Mouse (Mus musculus): ENCODE measurements around the gene Pet117. TPM values are rescaled to one million over a fixed set of nuclear protein-coding genes. Genes with fewer than 3 reads are reported as not detected.

Pet117 gene
- 1.4 TPM in 1 of 2 replicates, not detected in the other for polyA plus RNA-seq (2014; fragmentation: Nextera tagmentation; extraction: Ambion mirVana)

DNA sequence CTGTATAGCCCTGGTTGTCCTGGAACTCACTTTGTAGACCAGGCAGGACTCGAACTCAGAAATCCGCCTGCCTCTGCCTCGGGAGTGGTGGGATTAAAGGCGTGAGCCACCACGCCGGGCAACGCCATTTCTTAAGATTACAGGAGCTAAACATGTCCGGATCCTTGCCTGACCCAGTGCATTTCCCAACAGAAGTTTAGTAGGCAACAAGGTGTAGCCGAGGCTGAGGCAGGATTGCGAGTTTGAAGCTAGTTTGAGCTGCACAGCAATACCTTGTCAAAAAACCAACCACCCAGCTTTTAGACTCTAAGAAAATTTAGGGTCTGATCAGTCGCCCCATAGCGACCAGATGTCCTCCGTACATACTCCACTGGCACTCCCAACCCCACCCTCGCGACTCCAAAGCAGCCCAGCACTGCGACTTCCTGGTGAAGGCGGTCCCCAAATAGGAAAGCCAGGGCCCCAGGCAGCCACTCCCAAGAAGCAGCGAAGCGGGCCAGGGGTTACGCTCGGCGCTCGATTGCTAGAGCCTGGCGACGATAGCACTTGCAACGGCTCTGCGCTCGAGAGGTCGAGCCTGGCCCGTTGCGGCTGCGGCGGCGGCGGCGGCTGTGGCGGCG is at the start of gene Pet117, which contains the start of gene Kat14:
Gene Pet117, plus strand, starts transcription at position 597 of the 620 bp plus-strand sequence.
Gene Kat14, plus strand, starts transcription at position 584 of the 620 bp plus-strand sequence.
- peak; percentile 100 for DNase-seq (ENCODE audit: low spot score, missing footprints)
- H3K4me1 ChIP-seq (ENCODE audit: control insufficient read depth, insufficient read depth, low read length) = peaks cover 4% of the 10 kb centered on the region; the same call in 1 of the 2 replicates
- no peaks in the 10 kb centered on the region for H3K27me3 ChIP-seq (ENCODE audit: control insufficient read depth, insufficient read depth, low read length)
- H3K27ac ChIP-seq (ENCODE audit: low read depth, low read length) = peak within 1 kb of the TSS; percentile 87
- H3K4me2 ChIP-seq = peak within 1 kb of the TSS; percentile 61
- H3K9ac ChIP-seq (ENCODE audit: low read length) = peak within 1 kb of the TSS; percentile 90
- 7% methylated on average over 38 of the region's 38 CpGs for WGBS
- peak within 1 kb of the TSS; percentile 74 for H3K4me3 ChIP-seq (ENCODE audit: low read depth, low read length)
- no peaks in the 10 kb centered on the region for H3K36me3 ChIP-seq (ENCODE audit: control insufficient read depth, insufficient read depth, low read length)
- peak; percentile 96 for ATAC-seq (ENCODE audit: low FRiP score)
- H3K9me3 ChIP-seq (ENCODE audit: control insufficient read depth, low read length) = no peaks in the 10 kb centered on the region

GRCm38 (mm10) chr2:144324218-144324617 is 44.6 kb upstream of the Pet117 start:
- Histone ChIP-seq H3K9ac (ENCODE audit: low read length) (no peak overlapping the region), H3K9me3 (ENCODE audit: control insufficient read depth, low read length) (no peaks in the 10 kb centered on the region), H3K27ac (ENCODE audit: low read depth, low read length) (no peak overlapping the region), H3K36me3 (ENCODE audit: control insufficient read depth, insufficient read depth, low read length) (no peaks in the 10 kb centered on the region), H3K4me3 (ENCODE audit: low read depth, low read length) (no peak overlapping the region), H3K4me2 (no peak overlapping the region), H3K27me3 (ENCODE audit: control insufficient read depth, insufficient read depth, low read length) (peaks cover 11% of the 10 kb centered on the region), H3K4me1 (ENCODE audit: control insufficient read depth, insufficient read depth, low read length) (no peaks in the 10 kb centered on the region)
- 67% methylated on average over 3 of the region's 3 CpGs for WGBS
- no peak for ATAC-seq (ENCODE audit: low FRiP score)
- DNase-seq (ENCODE audit: low spot score, missing footprints) = no peak

DNA sequence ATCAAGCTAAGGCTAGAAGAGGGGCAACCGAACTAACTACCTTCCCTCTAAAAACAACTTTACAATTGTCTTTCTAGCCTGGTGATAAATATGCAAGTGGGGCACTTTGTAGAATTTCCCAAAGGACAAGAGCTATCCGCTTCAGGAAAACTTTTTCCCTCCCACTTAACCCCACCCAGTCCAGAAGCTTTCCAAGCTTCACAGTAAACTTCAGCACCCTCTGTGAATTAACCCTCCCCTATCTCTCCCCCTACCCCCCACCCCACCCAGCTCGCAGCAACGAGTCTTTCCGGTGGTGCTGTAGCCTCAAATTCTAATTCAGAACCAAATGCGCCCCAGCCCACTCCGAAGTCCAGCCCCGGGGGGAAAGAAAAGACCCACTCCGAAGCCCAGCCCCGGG is 39.3 kb upstream of the Pet117 start:
- H3K4me2 ChIP-seq = no peak overlapping the region
- 3% methylated on average over 9 of the region's 10 CpGs for WGBS

DNA sequence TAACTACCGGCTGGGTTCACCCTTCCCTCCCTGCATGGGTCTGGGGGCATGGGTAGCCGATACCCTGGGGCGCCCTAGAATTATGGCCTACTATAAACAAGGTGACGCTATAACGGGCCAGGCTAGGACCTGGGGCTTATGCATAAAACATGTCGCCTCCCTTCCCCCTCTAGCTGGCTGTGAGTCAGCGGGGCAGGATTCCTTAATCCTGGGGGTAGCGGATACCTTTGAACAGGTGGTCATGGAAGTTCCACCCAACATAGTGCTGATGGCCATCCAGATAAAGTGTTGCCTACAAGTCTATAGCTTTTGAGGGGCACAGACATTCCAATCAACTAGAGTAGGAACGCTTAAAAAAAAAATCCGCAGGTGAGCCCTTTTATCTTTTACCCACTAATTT is 38.9 kb upstream of the Pet117 start:
- Histone ChIP-seq H3K4me2 (no peak overlapping the region), H3K36me3 (ENCODE audit: control insufficient read depth, insufficient read depth, low read length) (no peaks in the 10 kb centered on the region), H3K4me3 (ENCODE audit: low read depth, low read length) (peak overlapping the region; percentile 42; the same call in 1 of the 2 replicates), H3K9ac (ENCODE audit: low read length) (no peak overlapping the region), H3K9me3 (ENCODE audit: control insufficient read depth, low read length) (no peaks in the 10 kb centered on the region), H3K27me3 (ENCODE audit: control insufficient read depth, insufficient read depth, low read length) (peaks cover 65% of the 10 kb centered on the region), H3K27ac (ENCODE audit: low read depth, low read length) (no peak overlapping the region), H3K4me1 (ENCODE audit: control insufficient read depth, insufficient read depth, low read length) (peaks cover 20% of the 10 kb centered on the region)
- peak; percentile 90 for DNase-seq (ENCODE audit: low spot score, missing footprints)
- peak; percentile 23; the same call in 1 of the 2 replicates for ATAC-seq (ENCODE audit: low FRiP score)
- WGBS = 2% methylated on average over 10 of the region's 10 CpGs

More for the DNA sequence above, 39.3 kb upstream of the Pet117 start:
- DNase-seq (ENCODE audit: low spot score, missing footprints) (peak; percentile 85), ATAC-seq (ENCODE audit: low FRiP score) (no peak)
- Histone ChIP-seq H3K9me3 (ENCODE audit: control insufficient read depth, low read length) (no peaks in the 10 kb centered on the region), H3K36me3 (ENCODE audit: control insufficient read depth, insufficient read depth, low read length) (no peaks in the 10 kb centered on the region), H3K4me3 (ENCODE audit: low read depth, low read length) (no peak overlapping the region), H3K4me1 (ENCODE audit: control insufficient read depth, insufficient read depth, low read length) (peaks cover 20% of the 10 kb centered on the region), H3K27me3 (ENCODE audit: control insufficient read depth, insufficient read depth, low read length) (peaks cover 63% of the 10 kb centered on the region), H3K27ac (ENCODE audit: low read depth, low read length) (no peak overlapping the region), H3K9ac (ENCODE audit: low read length) (no peak overlapping the region)

DNA sequence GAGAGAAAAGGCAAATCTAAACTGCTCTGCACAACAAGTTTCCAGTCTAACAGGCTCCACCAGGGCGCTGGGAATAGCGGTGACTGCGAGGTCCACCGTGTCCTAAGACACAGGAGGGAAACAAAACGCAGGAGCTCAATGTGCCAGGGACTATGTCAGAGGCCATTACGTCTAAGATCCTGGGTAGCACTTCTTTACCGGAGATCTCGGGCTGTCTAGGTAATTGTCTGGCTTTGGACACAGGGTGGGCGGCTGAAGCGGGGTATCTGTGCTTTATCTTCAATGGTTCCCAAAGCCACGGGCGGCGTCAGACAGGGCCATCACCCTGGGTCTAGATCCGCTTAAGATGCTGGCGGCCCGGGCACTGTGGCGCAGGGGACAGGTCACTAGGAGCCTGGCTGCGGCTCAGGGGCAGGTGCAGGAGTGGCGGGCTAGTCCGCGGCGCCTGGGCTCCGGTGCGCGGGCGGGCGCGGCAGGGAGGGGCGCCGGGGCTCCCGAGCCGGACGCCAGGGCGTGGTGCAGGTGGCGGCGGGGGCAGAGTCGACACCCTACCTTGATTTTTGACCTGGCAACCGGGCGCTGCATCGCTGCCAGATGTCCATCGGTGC is 38.3 kb upstream of the Pet117 start:
- Histone ChIP-seq H3K27me3 (ENCODE audit: control insufficient read depth, insufficient read depth, low read length) (peaks cover 66% of the 10 kb centered on the region), H3K4me2 (peak overlapping the region; percentile 75), H3K27ac (ENCODE audit: low read depth, low read length) (no peak overlapping the region), H3K9me3 (ENCODE audit: control insufficient read depth, low read length) (no peaks in the 10 kb centered on the region), H3K9ac (ENCODE audit: low read length) (peak overlapping the region; percentile 36; the same call in 1 of the 2 replicates), H3K4me3 (ENCODE audit: low read depth, low read length) (peak overlapping the region; percentile 42), H3K36me3 (ENCODE audit: control insufficient read depth, insufficient read depth, low read length) (no peaks in the 10 kb centered on the region), H3K4me1 (ENCODE audit: control insufficient read depth, insufficient read depth, low read length) (peaks cover 20% of the 10 kb centered on the region)
- WGBS = under 1% methylated on average over 41 of the region's 41 CpGs
- DNase-seq (ENCODE audit: low spot score, missing footprints) (peak; percentile 95), ATAC-seq (ENCODE audit: low FRiP score) (peak; percentile 17)

- peak overlapping the region; percentile 75 for H3K4me2 ChIP-seq
- H3K4me1 ChIP-seq (ENCODE audit: control insufficient read depth, insufficient read depth, low read length) = peaks cover 20% of the 10 kb centered on the region
- ATAC-seq (ENCODE audit: low FRiP score) (peak; percentile 39), DNase-seq (ENCODE audit: low spot score, missing footprints) (no peak)
- peak overlapping the region; percentile 36; the same call in 1 of the 2 replicates for H3K9ac ChIP-seq (ENCODE audit: low read length)
- H3K27ac ChIP-seq (ENCODE audit: low read depth, low read length) = no peak overlapping the region
- H3K4me3 ChIP-seq (ENCODE audit: low read depth, low read length) = peak overlapping the region; percentile 42
- no peaks in the 10 kb centered on the region for H3K36me3 ChIP-seq (ENCODE audit: control insufficient read depth, insufficient read depth, low read length)
- WGBS = under 1% methylated on average over 47 of the region's 50 CpGs
- no peaks in the 10 kb centered on the region for H3K9me3 ChIP-seq (ENCODE audit: control insufficient read depth, low read length)
- H3K27me3 ChIP-seq (ENCODE audit: control insufficient read depth, insufficient read depth, low read length) = peaks cover 66% of the 10 kb centered on the region
These were observed 37.8 kb upstream of the Pet117 start for GRCm38 (mm10) chr2:144330960-144331371.

GRCm38 (mm10) chr2:144331401-144332302 is 37.1 kb upstream of the Pet117 start, which contains the start of gene Ovol2:
Ovol2 (minus strand) TSS chr2:144332146.
- peak within 1 kb of the TSS; percentile 36 for H3K9ac ChIP-seq (ENCODE audit: low read length)
- H3K27me3 ChIP-seq (ENCODE audit: control insufficient read depth, insufficient read depth, low read length) = peaks cover 66% of the 10 kb centered on the region
- no peaks in the 10 kb centered on the region for H3K36me3 ChIP-seq (ENCODE audit: control insufficient read depth, insufficient read depth, low read length)
- 1% methylated on average over 62 of the region's 62 CpGs for WGBS
- H3K4me3 ChIP-seq (ENCODE audit: low read depth, low read length) = peak within 1 kb of the TSS; percentile 42
- peak; percentile 94 for DNase-seq (ENCODE audit: low spot score, missing footprints)
- H3K4me2 ChIP-seq = peak within 1 kb of the TSS; percentile 75
- no peaks in the 10 kb centered on the region for H3K9me3 ChIP-seq (ENCODE audit: control insufficient read depth, low read length)
- ATAC-seq (ENCODE audit: low FRiP score) = peak; percentile 61
- H3K4me1 ChIP-seq (ENCODE audit: control insufficient read depth, insufficient read depth, low read length) = peaks cover 20% of the 10 kb centered on the region
- no peak within 1 kb of the TSS for H3K27ac ChIP-seq (ENCODE audit: low read depth, low read length)

GRCm38 (mm10) chr2:144332486-144332885 is 36.3 kb upstream of the Pet117 start:
- Histone ChIP-seq H3K4me1 (ENCODE audit: control insufficient read depth, insufficient read depth, low read length) (peaks cover 20% of the 10 kb centered on the region), H3K36me3 (ENCODE audit: control insufficient read depth, insufficient read depth, low read length) (no peaks in the 10 kb centered on the region), H3K27ac (ENCODE audit: low read depth, low read length) (no peak overlapping the region), H3K4me2 (peak overlapping the region; percentile 40), H3K9me3 (ENCODE audit: control insufficient read depth, low read length) (no peaks in the 10 kb centered on the region), H3K27me3 (ENCODE audit: control insufficient read depth, insufficient read depth, low read length) (peaks cover 66% of the 10 kb centered on the region), H3K4me3 (ENCODE audit: low read depth, low read length) (peak overlapping the region; percentile 19; the same call in 1 of the 2 replicates), H3K9ac (ENCODE audit: low read length) (no peak overlapping the region)
- no peak for ATAC-seq (ENCODE audit: low FRiP score)
- DNase-seq (ENCODE audit: low spot score, missing footprints) = peak; percentile 91
- 9% methylated on average over 9 of the region's 9 CpGs for WGBS
